Mouse (Mus musculus): ENCODE measurements around the gene Smarcb1. TPM values are rescaled to one million over a fixed set of nuclear protein-coding genes. Genes with fewer than 3 reads are reported as not detected.

Smarcb1 gene
- polyA plus RNA-seq (2016; fragmentation: Nextera tagmentation; extraction: Ambion mirVana): 282 and 298 TPM in 2 replicates

DNA sequence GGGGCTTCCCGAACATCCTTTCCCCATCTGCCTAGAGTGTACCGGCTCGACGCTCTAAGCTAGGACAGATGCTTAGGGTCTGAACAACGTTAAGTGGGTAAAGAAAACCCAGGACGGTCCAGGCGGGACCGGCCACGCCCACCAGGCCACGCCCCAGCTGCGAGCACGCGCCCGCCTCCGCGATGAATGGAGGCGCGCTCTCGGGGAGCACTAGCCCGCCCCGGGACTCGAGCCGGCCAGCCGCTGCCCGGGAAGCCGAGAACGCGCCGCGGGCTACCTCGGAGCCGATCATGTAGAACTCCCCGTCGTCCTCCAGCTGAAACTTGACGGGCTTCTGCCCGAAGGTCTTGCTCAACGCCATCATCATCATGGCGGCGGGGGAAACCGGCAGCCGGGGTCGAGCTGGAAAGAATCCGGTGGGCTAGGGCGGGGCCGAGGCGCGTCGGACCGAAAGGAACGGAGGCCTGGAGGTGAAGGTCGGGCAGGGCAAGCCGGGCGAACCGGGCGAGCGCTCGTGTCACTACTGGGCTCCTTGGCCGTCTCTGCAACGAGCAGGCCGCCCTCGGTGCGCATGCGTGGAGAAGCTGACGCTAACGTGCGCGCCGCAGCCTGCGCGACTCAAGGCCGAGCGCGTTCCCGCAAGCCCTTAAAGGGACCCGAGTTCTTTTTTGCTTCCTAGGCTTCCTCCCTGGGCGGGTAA, at the start of gene Smarcb1:
Gene Smarcb1 (minus strand): TSS at position 592 of the 700 bp plus-strand sequence.
- under 1% methylated on average over 76 of the region's 76 CpGs for WGBS
- peak; percentile 93 for ATAC-seq (ENCODE audit: low FRiP score, low read depth)
- H3K4me3 ChIP-seq: peak within 1 kb of the TSS; percentile 86
- H3K27ac ChIP-seq: peak within 1 kb of the TSS; percentile 93
- H3K4me1 ChIP-seq: peaks cover 39% of the 10 kb centered on the region
- peaks cover 16% of the 10 kb centered on the region for H3K36me3 ChIP-seq
- H3K27me3 ChIP-seq (replicated peaks): no peaks in the 10 kb centered on the region
- H3K9me3 ChIP-seq: no peaks in the 10 kb centered on the region
- peak within 1 kb of the TSS; percentile 95 for H3K9ac ChIP-seq
- H3K4me2 ChIP-seq (replicated peaks): peak within 1 kb of the TSS; percentile 75

DNA sequence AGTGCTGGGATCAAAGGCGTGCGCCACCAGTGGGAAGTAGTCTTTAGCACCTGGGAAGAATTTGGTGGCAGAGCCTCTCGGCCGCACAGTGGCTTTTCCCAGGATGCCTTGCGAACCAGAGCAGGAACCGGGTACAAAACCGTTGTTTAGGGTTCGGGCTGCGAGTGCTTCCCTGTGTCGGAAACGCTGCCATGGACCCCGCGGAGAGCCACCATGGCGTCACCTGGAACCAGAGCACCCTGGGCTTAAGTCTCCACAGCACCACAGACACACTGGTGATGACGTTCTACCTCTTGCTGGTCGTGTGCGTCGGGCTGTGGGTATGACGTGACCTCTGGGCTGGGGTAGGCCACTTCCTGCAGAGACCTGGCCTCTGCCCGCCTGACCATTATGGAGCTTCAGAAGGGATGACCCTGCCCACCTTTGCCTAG, 33.0 kb upstream of the Smarcb1 start, which contains the start of gene Gm5134:
Gene Gm5134 (plus strand): TSS at position 134 of the 431 bp plus-strand sequence.
- Histone ChIP-seq H3K27me3 (replicated peaks) (peaks cover 8% of the 10 kb centered on the region; the same call in 1 of the 2 replicates), H3K9me3 (no peaks in the 10 kb centered on the region), H3K4me3 (no peak within 1 kb of the TSS), H3K27ac (no peak within 1 kb of the TSS), H3K4me1 (peaks cover 13% of the 10 kb centered on the region), H3K9ac (0 out of 2 replicates have a peak within 1 kb of the TSS, but pooled peaks have one; percentile 27), H3K4me2 (replicated peaks) (peak within 1 kb of the TSS; percentile 45), H3K36me3 (no peaks in the 10 kb centered on the region)
- ATAC-seq (ENCODE audit: low FRiP score, low read depth): no peak
- WGBS: 35% methylated on average over 20 of the region's 20 CpGs

DNA sequence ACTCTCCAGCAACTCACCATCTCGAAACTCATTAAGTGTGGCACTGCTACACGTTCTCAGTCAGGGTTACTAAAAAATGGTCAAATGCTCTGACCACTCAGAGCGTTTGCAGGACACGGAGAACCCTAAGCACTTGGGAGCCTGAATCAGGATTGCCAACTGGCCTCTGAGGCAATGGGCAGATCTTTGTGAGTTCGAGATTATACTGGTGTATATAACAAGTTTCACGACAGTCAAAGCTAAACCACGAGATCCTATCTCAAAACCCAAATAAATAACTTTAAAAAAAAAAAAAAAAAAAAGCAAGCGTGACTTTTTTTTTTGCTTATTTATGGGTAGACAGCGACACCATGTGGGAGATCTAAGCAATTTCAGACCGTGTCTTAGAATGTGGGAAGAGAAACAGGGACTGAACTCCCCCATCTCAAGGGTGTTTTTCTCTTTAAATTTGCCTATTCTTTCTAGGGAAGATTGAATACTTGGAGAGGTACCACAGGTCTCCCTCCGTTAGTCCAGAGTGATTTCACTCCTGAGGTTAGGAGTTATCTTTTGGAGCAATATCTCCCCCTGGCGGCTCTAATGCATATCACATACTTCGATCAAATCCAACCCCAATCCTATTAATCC, 30.1 kb upstream of the Smarcb1 start:
- Histone ChIP-seq H3K4me2 (replicated peaks) (peak overlapping the region; percentile 78), H3K4me1 (peaks cover 13% of the 10 kb centered on the region), H3K9me3 (no peaks in the 10 kb centered on the region), H3K36me3 (no peaks in the 10 kb centered on the region), H3K4me3 (peak overlapping the region; percentile 39), H3K27ac (no peak overlapping the region), H3K27me3 (replicated peaks) (peaks cover 8% of the 10 kb centered on the region; the same call in 1 of the 2 replicates), H3K9ac (0 out of 2 replicates have a peak overlapping the region, but pooled peaks have one; percentile 42)
- peak; percentile 9; the same call in 1 of the 2 replicates for ATAC-seq (ENCODE audit: low FRiP score, low read depth)
- 5% methylated on average over 13 of the region's 13 CpGs for WGBS

DNA sequence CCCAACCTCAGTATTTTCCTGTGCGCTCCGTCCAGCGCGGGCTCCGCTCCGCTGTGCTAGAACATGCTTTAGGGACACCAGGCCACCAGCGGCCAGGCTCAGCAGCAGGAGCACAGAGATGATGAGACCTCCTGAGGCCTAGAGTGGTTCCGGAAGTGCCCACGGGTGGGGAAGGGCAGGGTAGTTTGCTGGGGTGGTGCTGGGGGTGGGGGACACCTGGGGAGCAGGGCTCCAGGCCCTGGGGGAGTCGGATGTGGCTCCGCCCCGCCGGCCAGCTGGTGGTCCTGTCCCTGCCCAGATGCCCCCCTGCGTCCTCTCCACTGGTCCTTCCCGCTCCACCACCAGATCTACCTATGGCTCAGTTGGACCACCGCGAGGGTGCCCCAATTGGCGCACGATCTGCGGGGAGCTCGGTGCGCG, 29.4 kb upstream of the Smarcb1 start:
- Histone ChIP-seq H3K27ac (no peak overlapping the region), H3K4me2 (replicated peaks) (peak overlapping the region; percentile 78), H3K36me3 (no peaks in the 10 kb centered on the region), H3K9me3 (no peaks in the 10 kb centered on the region), H3K9ac (peak overlapping the region; percentile 42; the same call in 1 of the 2 replicates), H3K4me1 (peaks cover 13% of the 10 kb centered on the region), H3K27me3 (replicated peaks) (peaks cover 8% of the 10 kb centered on the region; the same call in 1 of the 2 replicates), H3K4me3 (peak overlapping the region; percentile 39)
- WGBS: 3% methylated on average over 23 of the region's 23 CpGs
- ATAC-seq (ENCODE audit: low FRiP score, low read depth): peak; percentile 73

DNA sequence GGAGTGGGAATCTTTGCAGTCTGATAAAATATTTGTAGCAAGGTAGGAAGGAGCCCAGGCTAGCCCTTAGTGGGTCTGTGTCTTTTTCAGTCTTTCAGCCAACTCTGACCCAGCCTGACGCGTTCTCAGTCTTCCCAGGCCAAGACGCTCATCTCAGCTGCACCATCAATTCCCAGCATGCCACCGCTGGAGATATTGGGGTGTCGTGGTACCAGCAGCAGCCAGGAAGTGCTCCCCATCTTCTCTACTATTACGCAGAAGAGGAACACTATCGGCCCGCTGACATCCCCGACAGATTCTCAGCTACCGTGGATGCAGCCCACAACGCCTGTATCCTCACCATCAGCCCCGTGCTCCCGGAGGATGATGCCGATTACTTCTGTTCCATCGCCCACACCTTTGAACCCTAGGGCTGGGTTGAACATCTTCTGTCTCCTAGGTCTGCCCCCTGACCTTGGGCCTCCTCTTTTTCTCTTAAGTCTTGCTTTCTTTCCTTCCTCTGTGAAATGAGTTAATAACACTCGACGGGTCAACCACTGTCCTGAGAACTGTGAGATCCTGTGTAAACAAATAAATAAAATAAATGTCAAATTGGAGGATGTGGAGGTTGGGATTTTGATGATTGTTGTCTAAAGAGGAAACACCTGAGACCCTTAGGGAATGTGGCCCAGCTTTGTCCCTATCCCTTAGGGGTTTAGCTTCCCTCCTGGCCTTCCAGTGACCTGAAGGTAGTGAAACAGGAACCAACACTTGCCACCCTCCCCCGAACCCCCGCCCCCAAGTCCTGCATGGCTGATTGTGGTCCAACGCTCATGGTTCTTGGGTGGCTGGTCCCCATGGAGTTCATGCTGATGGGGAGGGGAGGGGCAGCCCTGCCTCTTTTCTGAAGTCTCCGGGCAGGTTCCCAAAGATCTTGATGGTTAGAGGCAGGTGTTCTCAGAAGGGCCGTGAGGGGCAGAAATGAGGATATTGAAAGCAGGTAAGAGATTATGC, 27.9 kb upstream of the Smarcb1 start:
- Histone ChIP-seq H3K4me2 (replicated peaks) (no peak overlapping the region), H3K9me3 (no peaks in the 10 kb centered on the region), H3K36me3 (no peaks in the 10 kb centered on the region), H3K27ac (no peak overlapping the region), H3K4me3 (no peak overlapping the region), H3K4me1 (peaks cover 10% of the 10 kb centered on the region), H3K9ac (no peak overlapping the region), H3K27me3 (replicated peaks) (peaks cover 8% of the 10 kb centered on the region; the same call in 1 of the 2 replicates)
- 81% methylated on average over 22 of the region's 22 CpGs for WGBS
- ATAC-seq (ENCODE audit: low FRiP score, low read depth): no peak

DNA sequence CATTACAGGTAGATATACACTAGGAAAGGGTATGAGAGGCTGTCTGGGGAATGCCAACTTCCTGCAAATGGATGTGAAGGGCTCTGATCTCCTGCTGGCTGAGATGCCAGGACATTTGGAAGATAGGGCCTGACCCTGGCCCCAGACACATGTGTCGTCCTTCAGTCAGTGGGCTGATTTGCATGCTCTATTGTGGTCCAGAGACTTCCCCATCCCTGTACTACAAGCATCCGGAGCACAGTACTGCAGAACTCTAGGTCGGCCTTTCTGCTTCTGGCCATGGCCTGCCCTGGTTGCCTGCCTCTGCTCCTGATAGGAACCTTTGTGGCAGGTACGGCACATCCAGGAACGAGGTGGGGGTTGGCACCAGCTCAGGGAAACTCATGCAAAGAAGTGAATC, 26.7 kb upstream of the Smarcb1 start:
- H3K4me1 ChIP-seq: peaks cover 13% of the 10 kb centered on the region
- H3K4me3 ChIP-seq: no peak overlapping the region
- no peak overlapping the region for H3K27ac ChIP-seq
- H3K4me2 ChIP-seq (replicated peaks): no peak overlapping the region
- no peak for ATAC-seq (ENCODE audit: low FRiP score, low read depth)
- no peaks in the 10 kb centered on the region for H3K9me3 ChIP-seq
- 0 out of 2 replicates have a peak, but pooled peaks cover 8% of the 10 kb centered on the region for H3K27me3 ChIP-seq (replicated peaks)
- 77% methylated on average over 5 of the region's 5 CpGs for WGBS
- H3K9ac ChIP-seq: no peak overlapping the region
- no peaks in the 10 kb centered on the region for H3K36me3 ChIP-seq

DNA sequence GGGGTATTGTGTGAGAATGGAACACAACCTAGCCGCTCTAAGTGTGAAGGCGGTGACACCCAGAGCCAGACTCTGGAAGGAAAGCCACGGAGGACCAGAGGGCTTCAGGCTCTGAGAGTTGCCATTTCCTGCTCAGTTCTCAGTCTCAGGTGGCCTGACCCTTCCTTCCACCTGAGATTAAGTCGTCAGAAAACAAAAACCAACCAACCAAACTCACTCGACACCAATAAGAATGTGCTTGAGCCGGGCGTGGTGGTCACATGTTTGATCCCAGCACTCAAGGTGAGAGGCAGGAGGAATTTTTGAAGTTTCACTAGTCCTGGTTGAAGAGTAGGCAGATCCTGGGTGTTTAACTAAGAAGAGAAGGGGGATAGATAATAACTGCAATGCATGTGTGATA, 24.5 kb upstream of the Smarcb1 start:
- H3K9ac ChIP-seq: no peak overlapping the region
- ATAC-seq (ENCODE audit: low FRiP score, low read depth): no peak

DNA sequence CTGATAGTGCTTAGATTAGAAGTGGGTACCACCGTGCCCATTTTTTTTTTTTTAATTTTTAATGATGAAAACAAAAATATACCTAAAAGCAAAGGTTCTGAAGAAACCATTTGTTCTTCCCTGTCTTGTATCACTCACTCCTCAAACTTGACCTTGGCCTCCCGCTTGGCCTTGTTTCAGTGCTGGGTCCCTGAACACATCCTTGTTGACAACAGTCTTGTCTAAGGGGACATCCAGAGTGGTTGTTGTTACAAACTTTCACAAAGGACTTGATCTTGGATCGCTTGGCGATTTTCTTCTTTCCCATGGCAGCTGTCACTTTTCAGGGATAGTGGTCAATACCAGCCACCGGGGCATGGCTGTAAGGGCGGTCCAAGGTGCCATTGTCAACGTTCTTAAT, 23.8 kb upstream of the Smarcb1 start:
- Histone ChIP-seq H3K4me3 (no peak overlapping the region), H3K9me3 (no peaks in the 10 kb centered on the region), H3K27ac (no peak overlapping the region), H3K27me3 (replicated peaks) (0 out of 2 replicates have a peak, but pooled peaks cover 8% of the 10 kb centered on the region), H3K36me3 (no peaks in the 10 kb centered on the region), H3K4me1 (peaks cover 16% of the 10 kb centered on the region; the same call in 1 of the 2 replicates), H3K4me2 (replicated peaks) (no peak overlapping the region), H3K9ac (no peak overlapping the region)
- ATAC-seq (ENCODE audit: low FRiP score, low read depth): no peak
- WGBS: 90% methylated on average over 7 of the region's 7 CpGs

More for the DNA sequence above, 24.5 kb upstream of the Smarcb1 start:
- no peaks in the 10 kb centered on the region for H3K36me3 ChIP-seq
- H3K4me2 ChIP-seq (replicated peaks): no peak overlapping the region
- H3K4me1 ChIP-seq: peaks cover 15% of the 10 kb centered on the region
- no peaks in the 10 kb centered on the region for H3K9me3 ChIP-seq
- WGBS: 91% methylated on average over 7 of the region's 7 CpGs
- H3K4me3 ChIP-seq: no peak overlapping the region
- H3K27ac ChIP-seq: no peak overlapping the region
- 0 out of 2 replicates have a peak, but pooled peaks cover 8% of the 10 kb centered on the region for H3K27me3 ChIP-seq (replicated peaks)

DNA sequence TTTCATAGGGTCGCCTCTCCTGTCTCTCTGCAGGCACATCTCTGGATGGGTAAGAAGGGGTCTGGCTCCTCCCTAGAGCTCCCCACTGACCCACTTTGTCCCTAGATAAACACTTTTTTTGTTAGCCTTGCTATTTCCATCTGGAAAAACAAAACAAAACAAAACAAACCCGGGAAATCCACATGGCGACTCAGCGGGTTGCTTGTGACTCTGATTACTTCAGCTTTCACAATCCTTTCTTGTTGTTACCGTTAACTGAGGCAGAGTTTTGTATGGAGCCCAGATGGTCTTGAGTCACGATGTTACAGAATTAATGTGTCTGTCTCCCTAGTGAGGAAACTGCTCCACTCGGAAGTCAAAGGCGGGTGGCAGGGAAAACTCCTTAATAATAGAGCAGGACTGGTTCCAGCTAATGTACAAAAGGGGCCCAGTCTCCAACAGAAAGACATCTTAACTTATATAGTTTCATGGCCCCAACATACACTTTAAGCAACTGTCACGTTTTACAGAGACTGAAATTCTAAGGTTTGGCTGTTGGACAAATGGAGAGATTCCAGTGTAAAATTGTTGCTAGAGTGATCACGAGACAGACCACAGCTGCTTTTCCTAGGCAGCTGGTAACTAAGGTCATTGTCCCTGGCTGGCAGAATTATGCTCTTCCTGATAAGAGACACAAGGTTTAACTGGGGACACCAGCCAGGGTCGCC, 22.8 kb upstream of the Smarcb1 start:
- 17% methylated on average over 11 of the region's 11 CpGs for WGBS
- no peaks in the 10 kb centered on the region for H3K36me3 ChIP-seq
- peaks cover 25% of the 10 kb centered on the region; the same call in 1 of the 2 replicates for H3K4me1 ChIP-seq
- ATAC-seq (ENCODE audit: low FRiP score, low read depth): peak; percentile 73
- no peak overlapping the region for H3K4me2 ChIP-seq (replicated peaks)
- H3K27ac ChIP-seq: 0 out of 2 replicates have a peak overlapping the region, but pooled peaks have one; percentile 3
- 0 out of 2 replicates have a peak, but pooled peaks cover 1% of the 10 kb centered on the region for H3K27me3 ChIP-seq (replicated peaks)
- H3K9ac ChIP-seq: no peak overlapping the region
- H3K4me3 ChIP-seq: no peak overlapping the region
- no peaks in the 10 kb centered on the region for H3K9me3 ChIP-seq

DNA sequence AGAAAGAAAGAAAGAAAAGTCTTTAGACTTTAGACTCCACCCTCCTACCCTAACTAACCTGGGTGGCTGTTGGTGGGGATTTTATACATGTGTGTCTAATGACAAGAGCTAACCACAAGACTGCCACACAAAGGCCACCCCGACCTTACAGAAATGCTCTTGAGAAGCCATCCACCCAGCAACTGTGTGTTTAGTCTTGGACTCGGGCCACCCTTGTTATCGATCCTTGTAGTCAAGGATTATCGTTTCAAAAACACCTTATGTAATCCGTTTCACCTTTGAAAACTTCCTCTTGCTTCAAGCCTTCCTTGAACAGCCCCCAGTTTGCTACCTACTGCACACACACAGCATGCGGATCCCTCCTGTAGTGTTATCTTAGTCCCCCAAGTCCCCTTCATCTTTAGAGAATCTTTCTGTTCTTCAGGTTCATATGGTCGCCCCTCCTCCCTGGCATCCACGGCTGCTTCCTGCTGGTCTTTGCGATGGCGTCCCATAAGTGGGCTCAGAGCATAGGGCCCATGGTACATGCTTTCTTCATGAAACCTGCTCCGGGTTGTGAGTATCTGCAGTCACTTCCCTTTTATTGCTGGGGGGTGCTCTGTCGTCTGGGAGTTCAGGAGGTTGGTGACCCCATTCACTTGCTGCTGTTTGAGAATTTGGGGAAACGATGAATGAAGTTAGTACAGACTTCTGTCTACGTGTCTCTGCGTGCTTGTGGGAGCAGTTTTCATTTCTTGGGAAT, 21.5 kb upstream of the Smarcb1 start, which contains the start of gene Vpreb3:
Gene Vpreb3 (plus strand): TSS at position 322 of the 742 bp plus-strand sequence.
- H3K4me3 ChIP-seq: no peak within 1 kb of the TSS
- H3K27ac ChIP-seq: no peak within 1 kb of the TSS
- peaks cover 25% of the 10 kb centered on the region; the same call in 1 of the 2 replicates for H3K4me1 ChIP-seq
- 83% methylated on average over 15 of the region's 15 CpGs for WGBS
- no peaks in the 10 kb centered on the region for H3K9me3 ChIP-seq
- no peak within 1 kb of the TSS for H3K9ac ChIP-seq
- no peak within 1 kb of the TSS for H3K4me2 ChIP-seq (replicated peaks)
- no peak for ATAC-seq (ENCODE audit: low FRiP score, low read depth)
- H3K36me3 ChIP-seq: no peaks in the 10 kb centered on the region
- H3K27me3 ChIP-seq (replicated peaks): 0 out of 2 replicates have a peak, but pooled peaks cover 4% of the 10 kb centered on the region

Data from neural tube, embryonic 12.5 days (tissue).